Mouse (Mus musculus): ENCODE data around the gene Mymx.

Mymx gene

GRCm38 (mm10) chr17:45610144-45610866 is 8.4 kb upstream of the Mymx start:
- DNase-seq (ENCODE audit: low spot score): peak; percentile 9

- no peak for DNase-seq (ENCODE audit: low spot score)
These were observed 6.5 kb upstream of the Mymx start for GRCm38 (mm10) chr17:45608396-45608795.

GRCm38 (mm10) chr17:45606992-45607879 is 5.3 kb upstream of the Mymx start:
- no peak for DNase-seq (ENCODE audit: low spot score)

- DNase-seq (ENCODE audit: low spot score): no peak
These were observed 1.1 kb upstream of the Mymx start for GRCm38 (mm10) chr17:45602984-45603383.

GRCm38 (mm10) chr17:45601325-45601724 is 577 bp downstream of the Mymx start:
- DNase-seq (ENCODE audit: low spot score): peak; percentile 34

GRCm38 (mm10) chr17:45600267-45600666 is 1.6 kb downstream of the Mymx start:
- DNase-seq (ENCODE audit: low spot score): peak; percentile 30

GRCm38 (mm10) chr17:45599446-45600242 is 2.3 kb downstream of the Mymx start, which contains the start of gene Slc29a1:
TSS of gene Slc29a1 (minus strand) at chr17:45599606.
- peak; percentile 67 for DNase-seq (ENCODE audit: low spot score)

GRCm38 (mm10) chr17:45598891-45599290 is 3.0 kb downstream of the Mymx start:
- no peak for DNase-seq (ENCODE audit: low spot score)

- no peak for DNase-seq (ENCODE audit: low spot score)
These were observed 3.5 kb downstream of the Mymx start for GRCm38 (mm10) chr17:45598376-45598775.

GRCm38 (mm10) chr17:45597787-45598186 is 4.1 kb downstream of the Mymx start:
- DNase-seq (ENCODE audit: low spot score): peak; percentile 50

GRCm38 (mm10) chr17:45596631-45597396 is 5.1 kb downstream of the Mymx start:
- peak; percentile 64 for DNase-seq (ENCODE audit: low spot score)

- DNase-seq (ENCODE audit: low spot score): peak; percentile 17
These were observed 6.0 kb downstream of the Mymx start for GRCm38 (mm10) chr17:45595736-45596390.

- DNase-seq (ENCODE audit: low spot score): peak; percentile 80
These were observed 6.8 kb downstream of the Mymx start for GRCm38 (mm10) chr17:45594881-45595735.

- no peak for DNase-seq (ENCODE audit: low spot score)
These were observed 7.7 kb downstream of the Mymx start for GRCm38 (mm10) chr17:45594195-45594594.

GRCm38 (mm10) chr17:45593479-45593878 is 8.4 kb downstream of the Mymx start:
- no peak for DNase-seq (ENCODE audit: low spot score)

- no peak for DNase-seq (ENCODE audit: low spot score)
These were observed 9.1 kb downstream of the Mymx start for GRCm38 (mm10) chr17:45592606-45593431.

- no peak for DNase-seq (ENCODE audit: low spot score)
These were observed 9.9 kb downstream of the Mymx start for GRCm38 (mm10) chr17:45591701-45592605.

GRCm38 (mm10) chr17:45590410-45590809 is 11.5 kb downstream of the Mymx start:
- DNase-seq (ENCODE audit: low spot score): no peak

Measured in embryo, embryonic 10.5 days (tissue).